Mouse (Mus musculus) splenic B cell, adult 2 months (primary cell): ENCODE data around the gene Frat2.
"Not testable (repeated sequence)": the region's sequence is repeated elsewhere in the genome, so short reads cannot be mapped to it uniquely, and the experiment has no call there.

ENCODE experiments used
- DNase-seq: peaks from one replicate; pipeline ENCODE4 v3.0.0-alpha.2; 2011; ENCODE audit warnings: low read depth, low spot score
- H3K27me3 ChIP-seq: 2 replicates; pipeline ENCODE4 v1.6.1; 2012; ENCODE audit warnings: mild to moderate bottlenecking, low read length, moderate library complexity, mixed read lengths; ENCODE audit not compliant: control insufficient read depth, poor library complexity, insufficient read depth, severe bottlenecking
- H3K36me3 ChIP-seq: 2 replicates; pipeline ENCODE4 v1.6.1; 2012; ENCODE audit warnings: mild to moderate bottlenecking, low read length, moderate library complexity, mixed read lengths; ENCODE audit not compliant: control insufficient read depth, poor library complexity, insufficient read depth, severe bottlenecking

Gene Frat2

GRCm38 (mm10) chr19:41852423-41852822 is 4.5 kb upstream of the Frat2 start:
- no peak for DNase-seq
- Histone ChIP-seq H3K27me3 (no peaks in the 10 kb centered on the region), H3K36me3 (no peaks in the 10 kb centered on the region)

GRCm38 (mm10) chr19:41850719-41851543 is 3.0 kb upstream of the Frat2 start:
- peak; percentile 58 for DNase-seq
- Histone ChIP-seq H3K36me3 (no peaks in the 10 kb centered on the region), H3K27me3 (no peaks in the 10 kb centered on the region)

- Histone ChIP-seq H3K27me3 (no peaks in the 10 kb centered on the region), H3K36me3 (no peaks in the 10 kb centered on the region)
- DNase-seq: no peak
Measured at GRCm38 (mm10) chr19:41850021-41850718, 2.2 kb upstream of the Frat2 start.

DNA sequence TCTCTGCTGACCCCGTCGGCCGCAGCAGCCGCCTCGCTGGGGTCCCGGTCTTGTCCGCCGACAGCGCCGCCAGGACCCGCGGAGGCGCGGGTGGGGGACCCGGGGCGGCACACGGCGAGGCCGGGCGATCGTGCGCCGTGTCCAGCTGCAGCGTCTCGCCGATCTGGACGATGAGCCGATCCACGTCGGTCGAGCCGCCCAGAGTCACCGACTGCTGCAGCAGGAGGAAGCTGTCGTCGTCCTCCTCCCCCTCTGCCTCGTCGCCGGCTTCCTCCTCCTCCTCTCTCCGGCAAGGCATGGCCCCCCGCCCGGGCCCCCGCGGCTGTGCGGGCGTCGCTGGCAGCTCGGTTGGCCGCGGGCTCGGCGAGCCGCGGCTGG is 329 bp downstream of the Frat2 start:
- not testable (repeated sequence) for H3K36me3 ChIP-seq, DNase-seq, H3K27me3 ChIP-seq

GRCm38 (mm10) chr19:41847091-41847581 is 796 bp downstream of the Frat2 start:
- Histone ChIP-seq H3K27me3 (no peaks in the 10 kb centered on the region), H3K36me3 (no peaks in the 10 kb centered on the region)
- DNase-seq: peak; percentile 42

DNA sequence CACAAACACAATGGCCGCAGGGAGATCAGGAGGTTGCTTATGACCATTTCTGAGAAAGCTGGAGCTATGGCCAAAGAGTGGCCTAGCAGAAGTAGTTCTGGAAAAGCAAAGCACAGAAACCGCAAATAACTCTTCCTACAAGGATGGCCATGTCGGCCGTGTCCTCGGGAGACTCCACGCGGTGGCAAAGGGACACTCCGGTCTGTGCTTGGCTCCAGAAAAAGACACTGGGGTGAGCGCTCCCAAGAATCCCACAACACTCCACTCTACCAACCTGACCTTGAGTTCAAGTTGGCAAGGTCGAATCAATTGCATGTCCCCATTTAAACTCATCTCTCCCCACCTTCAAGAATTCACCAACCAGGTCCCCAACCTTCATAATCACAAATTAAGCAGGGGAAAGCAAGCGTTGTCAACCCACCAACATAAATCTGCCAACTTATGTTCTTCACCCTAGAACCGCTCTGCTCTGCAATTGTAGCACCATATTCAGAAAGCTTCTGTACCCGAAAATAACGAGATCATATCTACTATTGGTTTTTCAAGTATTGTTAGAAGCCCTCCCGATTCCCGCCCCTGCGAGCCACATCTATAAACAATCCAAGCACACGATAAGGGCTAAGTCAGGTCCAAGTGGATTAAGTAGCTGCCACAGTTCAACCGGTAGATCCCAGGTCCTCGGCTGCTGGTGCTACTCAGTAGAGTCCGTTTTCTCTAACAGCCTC is 1.4 kb downstream of the Frat2 start:
- no peak for DNase-seq
- H3K27me3 ChIP-seq: no peaks in the 10 kb centered on the region

GRCm38 (mm10) chr19:41844345-41844744 is 3.6 kb downstream of the Frat2 start:
- Histone ChIP-seq H3K36me3 (no peaks in the 10 kb centered on the region), H3K27me3 (no peaks in the 10 kb centered on the region)
- DNase-seq: peak; percentile 60

More for the DNA sequence above, 1.4 kb downstream of the Frat2 start:
- no peaks in the 10 kb centered on the region for H3K36me3 ChIP-seq

GRCm38 (mm10) chr19:41842706-41843105 is 5.2 kb downstream of the Frat2 start:
- H3K36me3 ChIP-seq: no peaks in the 10 kb centered on the region
- peak; percentile 27 for DNase-seq
- H3K27me3 ChIP-seq: no peaks in the 10 kb centered on the region

DNA sequence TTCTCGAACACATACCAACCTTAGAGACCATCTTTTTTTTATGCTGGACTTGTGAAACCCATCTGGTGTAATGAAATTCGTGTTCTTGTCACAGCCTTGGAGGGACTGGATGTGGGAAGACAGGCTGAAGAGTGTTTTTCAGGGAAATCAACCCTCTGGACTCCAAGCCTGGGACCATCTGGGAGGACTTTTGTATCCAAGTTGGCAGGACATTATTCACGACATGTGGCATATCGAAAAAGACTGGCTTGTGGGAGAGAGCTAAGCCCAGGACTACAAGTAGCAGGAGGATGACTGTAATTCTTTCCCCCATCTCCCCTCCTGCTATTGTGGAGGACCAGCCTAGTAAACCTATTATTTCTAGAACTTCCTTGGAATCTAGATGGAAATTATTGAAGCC is 5.7 kb downstream of the Frat2 start:
- no peaks in the 10 kb centered on the region for H3K27me3 ChIP-seq
- no peak for DNase-seq
- H3K36me3 ChIP-seq: no peaks in the 10 kb centered on the region

GRCm38 (mm10) chr19:41841105-41841750 is 6.7 kb downstream of the Frat2 start:
- Histone ChIP-seq H3K27me3 (no peaks in the 10 kb centered on the region), H3K36me3 (no peaks in the 10 kb centered on the region)
- DNase-seq: no peak

DNA sequence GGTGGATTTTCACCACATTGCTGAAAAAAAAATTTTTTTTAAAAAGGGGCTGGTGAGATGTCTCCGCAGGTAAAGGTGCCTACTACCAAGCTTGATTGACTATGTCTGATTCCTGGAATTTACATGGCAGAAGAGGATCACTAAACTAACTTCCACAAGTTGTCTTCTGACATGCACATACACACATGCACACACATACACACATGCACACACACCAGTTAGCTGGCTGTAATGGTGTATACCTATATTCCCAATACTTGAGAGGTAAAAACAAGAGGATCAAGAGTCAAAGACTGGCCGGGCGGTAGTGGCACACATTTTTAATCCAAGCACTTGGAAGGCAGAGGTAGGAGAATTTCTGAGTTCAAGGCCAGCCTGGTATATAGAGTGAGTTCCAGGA is 8.2 kb downstream of the Frat2 start:
- Histone ChIP-seq H3K27me3 (no peaks in the 10 kb centered on the region), H3K36me3 (no peaks in the 10 kb centered on the region)
- no peak for DNase-seq

DNA sequence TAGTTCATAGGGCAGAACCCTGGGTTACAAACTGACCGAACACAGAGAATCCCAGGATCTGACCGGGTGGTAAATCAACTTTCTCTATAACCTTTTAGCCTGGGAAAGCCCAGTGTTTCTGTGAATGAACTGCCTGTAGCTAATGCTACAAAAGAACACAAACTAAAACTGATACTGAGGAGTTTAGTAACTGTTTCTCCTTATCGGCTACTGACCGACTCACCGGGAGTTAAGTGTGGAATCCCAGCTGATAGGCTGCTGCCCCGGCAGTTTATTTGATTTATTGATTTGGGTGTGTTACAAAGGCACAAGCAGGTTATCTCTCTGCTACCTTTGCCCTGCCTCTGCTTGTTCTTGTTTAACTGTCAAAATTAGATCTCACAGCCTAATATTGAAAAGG is 9.1 kb downstream of the Frat2 start:
- Histone ChIP-seq H3K27me3 (no peaks in the 10 kb centered on the region), H3K36me3 (no peaks in the 10 kb centered on the region)
- no peak for DNase-seq

DNA sequence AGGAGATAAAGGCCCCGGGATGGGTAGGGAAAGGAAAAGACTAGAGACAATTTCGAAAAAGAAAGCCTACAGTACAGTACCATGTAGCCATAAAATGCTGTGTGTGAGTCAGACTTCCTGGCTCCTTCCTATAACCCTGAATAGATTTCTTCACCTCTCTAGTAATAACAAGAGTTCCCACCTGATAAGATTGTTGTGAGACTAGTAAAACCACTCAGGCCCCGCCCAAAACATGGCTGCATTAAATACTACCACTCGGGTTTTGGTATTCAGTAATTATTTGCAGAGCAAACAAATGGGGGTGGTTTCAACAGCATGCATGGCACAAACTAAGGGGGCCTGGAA is 10.0 kb downstream of the Frat2 start:
- no peak for DNase-seq
- H3K36me3 ChIP-seq: no peaks in the 10 kb centered on the region
- H3K27me3 ChIP-seq: no peaks in the 10 kb centered on the region

DNA sequence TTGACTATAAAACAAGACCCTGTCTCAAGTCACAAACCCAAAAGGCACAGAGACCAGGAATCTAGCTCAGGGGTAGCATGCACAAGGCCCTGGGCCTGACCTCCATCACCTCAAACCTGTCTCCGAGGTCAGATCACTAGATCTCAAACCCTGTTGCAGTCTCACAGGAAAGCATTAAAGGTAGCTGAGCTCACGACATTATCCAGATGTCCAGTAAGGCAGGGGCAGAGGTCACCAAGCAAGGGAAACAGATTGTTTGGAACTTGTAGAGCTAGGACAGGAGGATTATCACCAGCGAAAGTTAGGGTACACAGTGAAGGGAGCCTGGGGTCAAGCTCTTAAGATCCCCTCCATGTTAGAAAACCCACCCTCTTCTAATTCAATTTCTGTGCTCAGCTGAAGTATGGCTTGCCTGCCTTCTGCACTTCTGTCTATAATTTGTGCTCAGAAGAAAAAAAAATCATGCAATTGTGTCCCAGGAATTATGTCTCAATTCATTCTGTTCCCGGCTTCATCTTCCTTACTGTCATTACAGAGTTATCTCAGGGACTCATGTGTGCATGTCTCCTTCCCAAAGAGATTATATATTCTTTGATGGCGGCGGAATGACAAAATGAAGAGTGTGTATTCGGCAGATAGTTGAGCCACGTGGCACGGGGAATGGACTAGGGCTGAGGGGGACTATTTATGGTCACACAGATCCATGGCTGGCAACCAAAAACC is 10.6 kb downstream of the Frat2 start:
- H3K27me3 ChIP-seq: no peaks in the 10 kb centered on the region
- no peak for DNase-seq
- H3K36me3 ChIP-seq: no peaks in the 10 kb centered on the region
